ENCODE assay signal across 22 mouse cellular contexts in genomic region chr6:85522026-85522425, GRCm38 (mm10). TPM values are rescaled to one million over a fixed set of nuclear protein-coding genes. Genes with fewer than 3 reads are reported as not detected.
DNase-seq lines count a peak whose midpoint lies in the region; ATAC-seq and TF ChIP-seq lines count a peak whose summit lies in the region.
"Had no signal": no experiment of that assay in that cellular context is flagged by ENCODE, and none has a peak within 500 bp of the region (broad histone marks: within the 10 kb centered on the region; RNA-seq: fewer than 3 reads in every experiment).

No protein-coding gene starts in this region.

- no peak overlapping the region for H3K4me3 ChIP-seq in layer of hippocampus, adult 2 months
- no peak overlapping the region for H3K4me3 ChIP-seq in olfactory bulb, adult 2 months (ENCODE audit: insufficient read depth, low read depth, low read length)
- H3K4me3 ChIP-seq in forebrain, postnatal 0 days (ENCODE audit: low read depth, low read length), result no peak overlapping the region
- H3K4me3 ChIP-seq: embryonic facial prominence, embryonic 10.5 days; embryonic facial prominence, embryonic 12.5 days; forebrain, embryonic 13.5 days; forebrain, embryonic 15.5 days had no signal

- H3K36me3 ChIP-seq in forebrain, postnatal 0 days (ENCODE audit: insufficient read depth), result no peaks in the 10 kb centered on the region
- H3K36me3 ChIP-seq: embryonic facial prominence, embryonic 10.5 days; embryonic facial prominence, embryonic 12.5 days; forebrain, embryonic 15.5 days; G1E had no signal

- TF ChIP-seq POLR2A in olfactory bulb, adult 2 months (IDR thresholded peaks at IDR 0.05; ENCODE audit: insufficient read depth, low read depth, low read length), result no peak

- DNase-seq in layer of hippocampus, adult 2 months (ENCODE audit: low spot score in 2 of 2), result no peak
- DNase-seq in layer of hippocampus, postnatal 36 days, result no peak
- peak; percentile 81 for DNase-seq in R1 (ENCODE audit: low read depth, low spot score)
- DNase-seq in forebrain, postnatal 0 days, result no peak
- DNase-seq: adrenal gland, adult 8-10 months; adrenal gland, postnatal 14 days; adrenal gland, postnatal 36 days; B cell, adult 2 months had no signal

- 91% methylated on average over 5 of the region's 5 CpGs for WGBS in olfactory bulb, adult 2 months
- WGBS in forebrain, postnatal 0 days, result 93% methylated on average over 5 of the region's 5 CpGs

- no peak overlapping the region for H3K4me2 ChIP-seq in forebrain, postnatal 0 days (ENCODE audit: low read depth)
- H3K4me2 ChIP-seq: embryonic facial prominence, embryonic 12.5 days; forebrain, embryonic 13.5 days; forebrain, embryonic 15.5 days had no signal

- peak overlapping the region; percentile 57; the same call in 1 of the 2 replicates for H3K27ac ChIP-seq in layer of hippocampus, adult 2 months
- 0 out of 2 replicates have a peak overlapping the region, but pooled peaks have one; percentile 2 for H3K27ac ChIP-seq in olfactory bulb, adult 2 months (ENCODE audit: insufficient read depth, low read depth, low read length)
- no peak overlapping the region for H3K27ac ChIP-seq in forebrain, postnatal 0 days (ENCODE audit: low read depth, low read length)
- H3K27ac ChIP-seq: embryonic facial prominence, embryonic 10.5 days; embryonic facial prominence, embryonic 12.5 days; forebrain, embryonic 13.5 days; forebrain, embryonic 15.5 days had no signal

- peaks cover 17% of the 10 kb centered on the region for H3K4me1 ChIP-seq in olfactory bulb, adult 2 months (ENCODE audit: control insufficient read depth, insufficient read depth, low read length)
- H3K4me1 ChIP-seq in forebrain, postnatal 0 days (ENCODE audit: insufficient read depth), result 0 out of 2 replicates have a peak, but pooled peaks cover 6% of the 10 kb centered on the region
- H3K4me1 ChIP-seq: embryonic facial prominence, embryonic 12.5 days had no signal

- no peak overlapping the region for H3K9ac ChIP-seq in forebrain, postnatal 0 days
- H3K9ac ChIP-seq: embryonic facial prominence, embryonic 12.5 days; forebrain, embryonic 13.5 days; forebrain, embryonic 15.5 days had no signal

- no peak for TF ChIP-seq CTCF in layer of hippocampus, adult 2 months (conservative IDR thresholded peaks at IDR 0.05)
- no peak for TF ChIP-seq CTCF in olfactory bulb, adult 2 months (IDR thresholded peaks at IDR 0.05; ENCODE audit: insufficient read depth, low read depth, low read length)
- TF ChIP-seq CTCF in forebrain, postnatal 0 days (IDR thresholded peaks at IDR 0.05; ENCODE audit: low read depth), result no peak

- no peaks in the 10 kb centered on the region for H3K27me3 ChIP-seq in forebrain, postnatal 0 days (ENCODE audit: insufficient read depth, low read length)
- H3K27me3 ChIP-seq: forebrain, embryonic 15.5 days had no signal

- no peak for ATAC-seq in monocyte, adult 5-6 weeks (replicated peaks; ENCODE audit: insufficient number of reproducible peaks, low FRiP score, low TSS enrichment, poor library complexity, severe bottlenecking)
- no peak for ATAC-seq in forebrain, postnatal 0 days
- ATAC-seq: activated CD4-positive, CD25-positive, alpha-beta regulatory T cell, adult 4 months; CD4-positive, CD25-positive, alpha-beta regulatory T cell, adult 4 months; forebrain, embryonic 13.5 days; forebrain, embryonic 15.5 days; Patski had no signal

- H3K9me3 ChIP-seq in forebrain, postnatal 0 days (ENCODE audit: low read length), result no peaks in the 10 kb centered on the region
- H3K9me3 ChIP-seq: embryonic facial prominence, embryonic 10.5 days; embryonic facial prominence, embryonic 12.5 days; forebrain, embryonic 13.5 days; forebrain, embryonic 15.5 days; G1E had no signal

RNA-seq across cellular contexts. Expression of gene Egr4, which starts 8.6 kb away (rescaled TPM):
- total RNA-seq in layer of hippocampus, adult 2 months (2021), result 10 to 100 TPM; 20.5 to 27.6 TPM
- 10 to 100 TPM; 26.1 to 33.4 TPM for total RNA-seq in layer of hippocampus, postnatal 36 days (2021)
- not detected in 2 replicates for polyA plus RNA-seq in olfactory bulb, adult 2 months (2012; ENCODE audit: insufficient read depth, insufficient read length, low replicate concordance, missing spikeins)
- not detected in 3 replicates for total RNA-seq in monocyte, adult 5-6 weeks (2017)
- total RNA-seq in forebrain, postnatal 0 days (2014; rRNA removed), result 1.3 and 1.7 TPM in 2 replicates
- 1.9 and 2.0 TPM in 2 replicates for polyA plus RNA-seq in forebrain, postnatal 0 days (2015; fragmentation: Nextera tagmentation; extraction: Ambion mirVana)
- total RNA-seq: adrenal gland, adult 18-20 months; adrenal gland, adult 8-10 months; adrenal gland, postnatal 36 days; CH12.LX; G1E had no signal
- polyA plus RNA-seq: activated CD4-positive, CD25-positive, alpha-beta regulatory T cell, adult 4 months; CD4-positive, CD25-positive, alpha-beta regulatory T cell, adult 4 months; embryonic facial prominence, embryonic 10.5 days; embryonic facial prominence, embryonic 12.5 days; embryonic facial prominence, embryonic 14.5 days; forebrain, embryonic 11.5 days; forebrain, embryonic 13.5 days; forebrain, embryonic 15.5 days; G1E; Patski had no signal

RNA-seq across cellular contexts. Expression of gene Fbxo41, which starts 19.2 kb away (rescaled TPM):
- 10 to 100 TPM; 84.7 to 90.8 TPM for total RNA-seq in layer of hippocampus, adult 2 months (2021)
- 10 to 100 TPM; 91.2 to 96.6 TPM for total RNA-seq in layer of hippocampus, postnatal 36 days (2021)
- not detected in 2 replicates for polyA plus RNA-seq in olfactory bulb, adult 2 months (2012; ENCODE audit: insufficient read depth, insufficient read length, low replicate concordance, missing spikeins)
- not detected in 3 replicates for total RNA-seq in monocyte, adult 5-6 weeks (2017)
- total RNA-seq in forebrain, postnatal 0 days (2014; rRNA removed), result 42.5 and 46.7 TPM in 2 replicates
- polyA plus RNA-seq in forebrain, postnatal 0 days (2015; fragmentation: Nextera tagmentation; extraction: Ambion mirVana), result 8.4 and 11.9 TPM in 2 replicates
- polyA plus RNA-seq: G1E had no signal

Comparison
In these comparisons a context has a peak if more than half of its experiments do, and no peak if none do; other contexts are left out.
1. RNA of gene Fbxo41, which starts 19.2 kb away (total RNA-seq): 91.2 to 96.6 TPM in layer of hippocampus, postnatal 36 days, 84.7 to 90.8 TPM in layer of hippocampus, adult 2 months and 42.5 to 46.7 TPM in forebrain, postnatal 0 days; not detected in monocyte, adult 5-6 weeks; every median in the first group is over 10 times any median in the second.